Mouse (Mus musculus) megakaryocyte progenitor cell, adult 5-6 weeks (primary cell): ENCODE data around the gene Polh. TPM values are rescaled to one million over a fixed set of nuclear protein-coding genes. Genes with fewer than 3 reads are reported as not detected.

Experiments used
- ATAC-seq: replicated peaks from 2 replicates; pipeline ENCODE4 v1.8.0; 2016; ENCODE audit warnings: mild to moderate bottlenecking, moderate TSS enrichment, inconsistent platforms; ENCODE audit not compliant: poor library complexity
- total RNA-seq, 2 experiments: library from RNA; stranded (forward) in 1 of 2; stranded (reverse) in 1 of 2; fragments of 157-497, 149-512 nt in 1 of 2; fragments of 200-1000 nt in 1 of 2; gene quantifications; 2 replicates each; pipeline versions ENCODE4 v1.2.3 to v1.2.4; 2015 to 2017

Gene Polh
- total RNA-seq, 2 experiments from 2014 or later, result 17.7 to 26.9 TPM

- no peak for ATAC-seq
Measured at GRCm38 (mm10) chr17:46168768-46169167, 33.7 kb downstream of the Polh start.

GRCm38 (mm10) chr17:46168318-46168717 is 34.1 kb downstream of the Polh start:
- ATAC-seq, result peak; percentile 54

GRCm38 (mm10) chr17:46167014-46167413 is 35.4 kb downstream of the Polh start:
- no peak for ATAC-seq

GRCm38 (mm10) chr17:46166270-46166669 is 36.2 kb downstream of the Polh start:
- no peak for ATAC-seq

GRCm38 (mm10) chr17:46165460-46165859 is 37.0 kb downstream of the Polh start:
- ATAC-seq, result no peak

GRCm38 (mm10) chr17:46164791-46165190 is 37.7 kb downstream of the Polh start:
- no peak for ATAC-seq

- no peak for ATAC-seq
Measured at GRCm38 (mm10) chr17:46164301-46164700, 38.1 kb downstream of the Polh start.

GRCm38 (mm10) chr17:46162951-46163421 is 39.5 kb downstream of the Polh start:
- peak; percentile 4; the same call in 1 of the 2 replicates for ATAC-seq

- ATAC-seq, result no peak
Measured at GRCm38 (mm10) chr17:46162551-46162950, 39.9 kb downstream of the Polh start.

- ATAC-seq, result no peak
Measured at GRCm38 (mm10) chr17:46161710-46162109, 40.7 kb downstream of the Polh start.

GRCm38 (mm10) chr17:46161179-46161578 is 41.3 kb downstream of the Polh start:
- no peak for ATAC-seq

GRCm38 (mm10) chr17:46160686-46161085 is 41.8 kb downstream of the Polh start, which contains the start of gene Gtpbp2:
Gtpbp2 (plus strand) TSS chr17:46161032.
- ATAC-seq, result peak; percentile 82

GRCm38 (mm10) chr17:46160090-46160662 is 42.3 kb downstream of the Polh start:
- ATAC-seq, result peak; percentile 57

- peak; percentile 23 for ATAC-seq
Measured at GRCm38 (mm10) chr17:46159236-46159635, 43.2 kb downstream of the Polh start.

- no peak for ATAC-seq
Measured at GRCm38 (mm10) chr17:46157131-46157530, 45.3 kb downstream of the Polh start.

GRCm38 (mm10) chr17:46156680-46157079 is 45.8 kb downstream of the Polh start:
- ATAC-seq, result no peak

- ATAC-seq, result no peak
Measured at GRCm38 (mm10) chr17:46154336-46154735, 48.1 kb downstream of the Polh start.

GRCm38 (mm10) chr17:46152847-46153782 is 49.3 kb downstream of the Polh start, which contains the start of gene Mad2l1bp:
Mad2l1bp (minus strand) TSS chr17:46153553.
- peak; percentile 99 for ATAC-seq

- peak; percentile 96 for ATAC-seq
Measured at GRCm38 (mm10) chr17:46143578-46144423, 58.6 kb downstream of the Polh start, which contains the start of gene Rsph9. Rsph9 (minus strand) TSS chr17:46144216.

- ATAC-seq, result peak; percentile 33; the same call in 1 of the 2 replicates
Measured at GRCm38 (mm10) chr17:46139872-46140271, 62.6 kb downstream of the Polh start.
